Mouse (Mus musculus) mature B cell (primary cell): Measurements from ENCODE around the gene Tssk4.

Experiments used
- in situ Hi-C: fragments of 300-500 bp; cut with MboI; formaldehyde crosslinking; loops from 2 replicates; pipeline ENCODE4 v1.14.3; 2019

Gene Tssk4

GRCm38 (mm10) chr14:55643060-55643907 is 6.7 kb upstream of the Tssk4 start, which contains the start of gene Tm9sf1:
Gene Tm9sf1 (minus strand): TSS chr14:55643806.
- in situ Hi-C loops: no loop called here

GRCm38 (mm10) chr14:55644261-55644888 is 5.6 kb upstream of the Tssk4 start:
- in situ Hi-C loops: no loop called here

GRCm38 (mm10) chr14:55651528-55651927 is 1.5 kb downstream of the Tssk4 start:
- in situ Hi-C loops: no loop called here

- in situ Hi-C loops: no loop called here
Measured at GRCm38 (mm10) chr14:55656935-55657334, 7.0 kb downstream of the Tssk4 start.

- in situ Hi-C loops: no loop called here
Measured at GRCm38 (mm10) chr14:55658011-55658410, 8.0 kb downstream of the Tssk4 start.

- in situ Hi-C loops: no loop called here
Measured at GRCm38 (mm10) chr14:55659960-55660573, 10.1 kb downstream of the Tssk4 start, which contains the start of gene Mdp1. Gene Mdp1 (minus strand): TSS chr14:55660508.

- in situ Hi-C loops: no loop called here
Measured at GRCm38 (mm10) chr14:55660636-55661035, 10.7 kb downstream of the Tssk4 start.

GRCm38 (mm10) chr14:55671486-55671832 is 21.5 kb downstream of the Tssk4 start:
- in situ Hi-C loops: no loop called here

- in situ Hi-C loops: no loop called here
Measured at GRCm38 (mm10) chr14:55671833-55672740, 22.1 kb downstream of the Tssk4 start, which contains the start of the genes Gmpr2 and Nedd8. Gene Gmpr2 (plus strand): TSS chr14:55671941. Gene Nedd8 (minus strand): TSS chr14:55672124.

GRCm38 (mm10) chr14:55672741-55673060 is 22.7 kb downstream of the Tssk4 start:
- in situ Hi-C loops: no loop called here

GRCm38 (mm10) chr14:55677615-55678014 is 27.6 kb downstream of the Tssk4 start:
- in situ Hi-C loops: no loop called here

GRCm38 (mm10) chr14:55681160-55682117 is 31.5 kb downstream of the Tssk4 start, which contains the start of gene Tinf2:
Gene Tinf2 (minus strand): TSS chr14:55681820.
- in situ Hi-C loops: loop anchor here (5.0 kb wide), 1 partner anchor 61 kb away; no protein-coding TSS in a partner anchor

- in situ Hi-C loops: loop anchor here (5.0 kb wide), 1 partner anchor 60 kb away; no protein-coding TSS in a partner anchor
Measured at GRCm38 (mm10) chr14:55682118-55682493, 32.1 kb downstream of the Tssk4 start.

GRCm38 (mm10) chr14:55689433-55689832 is 39.4 kb downstream of the Tssk4 start:
- in situ Hi-C loops: no loop called here

GRCm38 (mm10) chr14:55697226-55697625 is 47.2 kb downstream of the Tssk4 start:
- in situ Hi-C loops: no loop called here

GRCm38 (mm10) chr14:55701131-55701530 is 51.1 kb downstream of the Tssk4 start:
- in situ Hi-C loops: no loop called here
